In genomic region chr11:51688330-51689328, GRCm38 (mm10) we compare ENCODE assay signal across 8 mouse cellular contexts. TPM values are rescaled to one million over a fixed set of nuclear protein-coding genes. Genes with fewer than 3 reads are reported as not detected.
A peak's percentile ranks its signal among the peaks of the same experiment; 100 is the strongest.
DNase-seq lines count a peak whose midpoint lies in the region; ATAC-seq lines count a peak whose summit lies in the region.

TSS of gene 0610009B22Rik (minus strand) at chr11:51688874.

- WGBS in forebrain, embryonic 14.5 days, result under 1% methylated on average over 60 of the region's 60 CpGs
- under 1% methylated on average over 60 of the region's 60 CpGs for WGBS in neural tube, embryonic 15.5 days

- peak within 1 kb of the TSS; percentile 66 for H3K4me3 ChIP-seq in forebrain, embryonic 14.5 days (ENCODE audit: low read depth, low read length)
- peak within 1 kb of the TSS; percentile 72 for H3K4me3 ChIP-seq in neural tube, embryonic 15.5 days (replicated peaks)

- ATAC-seq in forebrain, embryonic 14.5 days, result peak; percentile 99
- peak; percentile 99 for ATAC-seq in neural tube, embryonic 15.5 days (ENCODE audit: low FRiP score)

- peak within 1 kb of the TSS; percentile 71 for H3K4me2 ChIP-seq in forebrain, embryonic 14.5 days (ENCODE audit: low read length)
- H3K4me2 ChIP-seq in neural tube, embryonic 15.5 days, result peak within 1 kb of the TSS; percentile 75

- intact Hi-C loops in heart, postnatal 14 days (cut with DNase I), result loop anchor here (10.0 kb wide), 1 partner anchor 404 kb away; the partner anchor contains the start of gene Col23a1

- H3K27me3 ChIP-seq in forebrain, embryonic 14.5 days (replicated peaks; ENCODE audit: control insufficient read depth, insufficient read depth, low read length), result no peaks in the 10 kb centered on the region
- H3K27me3 ChIP-seq in neural tube, embryonic 15.5 days (replicated peaks), result no peaks in the 10 kb centered on the region

- peak within 1 kb of the TSS; percentile 98 for H3K27ac ChIP-seq in forebrain, embryonic 14.5 days (ENCODE audit: low read depth, low read length)
- peak within 1 kb of the TSS; percentile 100 for H3K27ac ChIP-seq in neural tube, embryonic 15.5 days (replicated peaks)

- no peaks in the 10 kb centered on the region for H3K9me3 ChIP-seq in forebrain, embryonic 14.5 days (replicated peaks; ENCODE audit: control insufficient read depth, low read length)
- H3K9me3 ChIP-seq in neural tube, embryonic 15.5 days (replicated peaks), result no peaks in the 10 kb centered on the region

- peak within 1 kb of the TSS; percentile 83 for H3K9ac ChIP-seq in forebrain, embryonic 14.5 days (ENCODE audit: low read length)
- peak within 1 kb of the TSS; percentile 78 for H3K9ac ChIP-seq in neural tube, embryonic 15.5 days (replicated peaks)

- DNase-seq in ES-CJ7 (ENCODE audit: low read depth, low spot score), result peak; percentile 100
- peak; percentile 100 for DNase-seq in cerebellum, adult 11 months
- peak; percentile 100 for DNase-seq in forebrain, embryonic 14.5 days (ENCODE audit: low spot score)
- peak; percentile 100 for DNase-seq in heart, postnatal 14 days
- peak; percentile 99 for DNase-seq in layer of hippocampus, adult 11-12 months (ENCODE audit: low spot score)
- DNase-seq in lung, adult 18-20 months, result peak; percentile 100
- peak; percentile 100 for DNase-seq in testis, postnatal 14 days (ENCODE audit: low spot score)

- H3K36me3 ChIP-seq in forebrain, embryonic 14.5 days (ENCODE audit: control insufficient read depth, insufficient read depth, low read length), result peaks cover 11% of the 10 kb centered on the region; the same call in 1 of the 2 replicates
- peaks cover 10% of the 10 kb centered on the region for H3K36me3 ChIP-seq in neural tube, embryonic 15.5 days

- peaks cover 6% of the 10 kb centered on the region for H3K4me1 ChIP-seq in forebrain, embryonic 14.5 days (ENCODE audit: control insufficient read depth, insufficient read depth, low read length)
- H3K4me1 ChIP-seq in neural tube, embryonic 15.5 days, result peaks cover 17% of the 10 kb centered on the region

RNA-seq across cellular contexts. Expression of gene 0610009B22Rik, which starts in this region (rescaled TPM):
- 97.8 and 108 TPM in 2 replicates for polyA plus RNA-seq in forebrain, embryonic 14.5 days (2014; fragmentation: Nextera tagmentation; extraction: Ambion mirVana)
- total RNA-seq in heart, postnatal 14 days (2021), result 10 to 100 TPM; 35.8 to 37.3 TPM
- 105 and 111 TPM in 2 replicates for polyA plus RNA-seq in neural tube, embryonic 15.5 days (2015; fragmentation: Nextera tagmentation; extraction: Ambion mirVana)

Comparison
In these comparisons a context has a peak if more than half of its experiments do, and no peak if none do; other contexts are left out.
1. Peak in every context shown above with its lines: DNase-seq, ATAC-seq, H3K4me3 ChIP-seq and H3K27ac ChIP-seq.